Mouse (Mus musculus): ENCODE measurements at regions not wholly inside any gene's neighbourhood (a gene's known extent, or its start where the extent isn't known, plus 50 kb on each side); places are given as distances from the start of the nearest gene placed in this dataset.
A peak's percentile ranks its signal among the peaks of the same experiment; 100 is the strongest.

DNA sequence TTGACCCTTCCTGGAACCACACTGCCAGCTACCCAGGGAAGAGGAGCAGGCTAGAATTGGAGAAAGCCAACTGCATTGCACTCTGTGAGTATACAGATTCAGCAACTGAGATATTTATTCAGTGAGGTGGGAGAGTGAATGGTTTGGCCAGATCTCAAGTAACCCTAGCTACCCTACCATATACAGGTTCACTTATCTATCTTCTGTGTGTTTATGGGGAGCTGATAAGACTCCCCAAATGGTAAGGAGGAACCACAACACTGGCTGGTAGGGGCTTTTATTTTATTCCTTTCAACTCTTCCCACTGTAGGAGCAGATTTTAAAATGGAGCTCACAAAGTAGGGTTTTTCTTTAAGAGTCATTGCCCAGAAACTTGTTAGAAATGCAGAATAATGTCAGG lies 62.9 kb downstream of the Arrdc3 start:
- no peak for DNase-seq (ENCODE audit: low read depth, low spot score)

DNA sequence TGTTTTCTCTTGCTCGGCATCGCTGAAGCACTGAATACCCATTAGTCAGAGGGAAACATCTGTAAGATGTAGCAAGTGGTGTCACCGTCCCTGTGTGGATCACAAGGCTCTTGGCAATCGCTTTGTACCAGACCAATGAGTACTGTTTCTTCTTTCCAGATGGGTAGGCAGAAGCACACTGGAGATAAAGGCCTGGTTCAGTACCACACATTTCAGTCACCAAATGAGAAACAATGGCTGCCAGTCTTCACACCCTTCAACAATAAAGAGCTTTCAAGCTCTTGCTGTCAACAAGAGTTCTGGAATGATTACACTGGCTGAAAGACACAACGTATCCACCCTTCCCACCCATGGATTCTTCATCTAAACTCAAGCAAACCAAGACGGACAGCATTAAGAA lies 64.5 kb downstream of the Arrdc3 start:
- DNase-seq (ENCODE audit: low read depth, low spot score): no peak

DNA sequence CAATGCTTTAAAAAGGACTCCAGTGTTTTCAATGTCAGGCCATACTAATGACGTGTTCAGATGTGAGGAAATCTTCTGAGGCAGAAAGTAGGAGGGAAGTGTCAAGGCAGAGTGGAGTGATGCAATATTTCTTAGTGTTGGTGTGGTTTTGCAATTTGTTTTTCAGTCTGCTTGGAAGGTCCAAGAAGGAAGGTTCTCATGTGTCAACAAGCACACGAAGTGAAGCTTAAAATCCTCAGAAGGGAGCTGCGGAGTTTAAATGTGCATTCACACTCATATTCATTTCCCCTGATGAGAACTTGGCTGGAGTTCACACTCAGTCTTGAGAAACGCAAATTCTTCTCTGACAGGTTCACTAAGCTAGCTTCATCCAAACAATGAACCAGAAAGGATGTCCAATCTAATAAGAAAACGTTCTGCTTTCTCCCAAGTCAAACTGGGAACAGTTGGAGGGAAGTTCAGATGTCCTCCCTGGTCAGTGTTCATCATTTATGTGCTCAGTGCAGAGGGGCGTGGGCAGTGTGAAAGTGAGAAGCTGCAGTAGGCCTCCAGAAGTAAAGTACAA lies 66.0 kb downstream of the Arrdc3 start:
- DNase-seq (ENCODE audit: low read depth, low spot score): no peak

DNA sequence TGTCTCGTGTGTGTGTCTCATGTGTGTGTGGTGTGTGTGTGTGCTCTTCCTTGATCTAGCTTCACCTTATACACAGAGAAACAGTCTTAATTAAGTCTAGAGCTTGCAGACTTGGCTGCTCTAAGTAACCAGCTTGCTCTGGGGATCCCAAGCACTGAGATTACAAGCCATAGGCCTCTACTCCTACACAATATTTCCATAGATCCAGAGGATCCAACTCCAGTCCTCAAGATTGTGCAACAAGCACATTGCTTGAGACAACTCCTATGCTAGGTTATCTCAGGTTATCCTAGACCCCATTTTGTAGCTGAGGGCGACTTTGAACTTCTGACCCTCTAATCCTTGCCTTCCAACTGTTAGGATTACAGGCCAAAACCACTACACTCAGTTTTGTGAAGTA lies 67.1 kb downstream of the Arrdc3 start:
- DNase-seq (ENCODE audit: low read depth, low spot score): no peak

DNA sequence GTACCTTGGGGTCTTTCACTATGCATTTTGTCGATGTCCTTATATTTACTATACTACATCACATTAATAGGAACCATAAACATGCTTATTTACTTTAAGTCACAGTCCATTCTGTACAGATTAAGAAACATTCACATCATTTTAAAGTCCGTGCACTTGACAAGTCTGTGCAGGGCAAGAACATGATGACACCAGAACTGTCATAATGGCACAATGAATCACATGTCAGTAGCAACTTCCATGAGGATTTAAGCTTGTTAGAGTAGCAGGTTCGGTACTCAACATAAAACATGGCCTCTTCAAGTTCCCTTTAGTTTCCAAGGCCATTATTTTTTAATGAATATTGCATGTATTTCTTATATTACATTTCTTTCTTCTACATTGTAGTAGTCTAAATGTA lies 67.6 kb downstream of the Arrdc3 start:
- no peak for DNase-seq (ENCODE audit: low read depth, low spot score)

DNA sequence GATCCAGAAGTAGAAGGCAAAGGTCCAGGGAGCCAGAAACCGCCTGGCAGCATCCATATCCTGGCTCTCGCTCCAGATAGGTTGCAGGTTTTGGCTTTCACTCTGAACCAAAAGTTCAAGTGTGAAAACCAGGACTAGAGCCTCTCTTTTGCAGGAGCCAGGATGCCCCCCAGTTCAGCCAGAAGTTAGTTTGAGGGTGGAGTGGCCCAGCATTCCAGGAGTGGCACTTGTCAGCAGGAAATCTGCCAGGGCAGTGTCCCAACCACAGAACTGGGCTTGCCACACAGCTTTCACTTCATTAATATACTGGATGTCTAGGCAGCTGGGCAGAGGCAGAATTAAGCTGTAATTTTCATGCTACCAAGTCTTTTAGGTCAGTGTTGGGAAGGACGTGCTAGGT lies 68.1 kb downstream of the Arrdc3 start:
- no peak for DNase-seq (ENCODE audit: low read depth, low spot score)

DNA sequence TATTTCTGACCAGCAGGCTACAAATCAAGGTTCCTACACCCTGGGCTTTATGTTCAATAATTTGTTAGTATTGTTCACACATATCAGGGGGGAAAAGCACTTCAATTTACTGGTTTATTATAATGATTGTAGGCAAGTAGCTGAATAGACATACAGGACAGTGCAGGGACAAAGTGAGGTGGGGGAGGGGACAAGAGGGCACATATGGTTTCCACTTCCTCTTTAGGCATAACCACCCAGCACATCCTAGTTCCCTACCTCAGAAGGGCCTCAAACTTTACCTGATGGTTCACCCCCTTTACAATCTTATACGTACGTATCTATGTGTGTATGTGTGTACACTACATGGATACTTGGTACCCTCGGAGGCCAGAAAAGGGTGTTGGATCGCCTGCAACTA lies 69.7 kb downstream of the Arrdc3 start:
- DNase-seq (ENCODE audit: low read depth, low spot score): peak; percentile 72

DNA sequence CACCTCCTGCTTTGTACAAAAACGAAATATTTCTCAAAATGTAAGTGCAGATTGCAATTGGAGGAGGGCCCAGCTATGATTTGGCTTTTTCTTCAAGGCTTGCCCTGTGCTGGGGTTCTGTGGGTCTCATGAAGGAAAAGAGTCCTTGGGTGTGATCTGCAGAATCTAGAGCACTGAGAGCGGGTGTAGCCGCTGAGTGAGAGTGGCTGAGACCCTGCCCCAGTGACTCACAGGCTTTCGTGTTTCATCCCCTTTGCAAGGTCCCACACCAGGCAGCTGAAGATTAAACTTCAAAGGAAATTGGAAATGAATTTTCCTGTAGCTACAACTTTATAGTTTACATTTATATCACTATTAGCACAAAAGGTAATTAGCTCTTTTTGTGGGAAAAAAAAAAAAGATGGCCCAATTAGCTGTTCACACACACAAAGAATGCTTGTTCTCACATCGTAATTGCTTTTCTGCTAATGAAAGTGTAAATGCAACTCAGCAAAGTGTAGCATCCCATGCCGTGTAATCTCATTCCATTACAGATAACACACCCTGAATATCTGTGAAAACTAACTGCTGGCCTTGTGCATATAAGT lies 71.0 kb downstream of the Arrdc3 start:
- no peak for DNase-seq (ENCODE audit: low read depth, low spot score)

DNA sequence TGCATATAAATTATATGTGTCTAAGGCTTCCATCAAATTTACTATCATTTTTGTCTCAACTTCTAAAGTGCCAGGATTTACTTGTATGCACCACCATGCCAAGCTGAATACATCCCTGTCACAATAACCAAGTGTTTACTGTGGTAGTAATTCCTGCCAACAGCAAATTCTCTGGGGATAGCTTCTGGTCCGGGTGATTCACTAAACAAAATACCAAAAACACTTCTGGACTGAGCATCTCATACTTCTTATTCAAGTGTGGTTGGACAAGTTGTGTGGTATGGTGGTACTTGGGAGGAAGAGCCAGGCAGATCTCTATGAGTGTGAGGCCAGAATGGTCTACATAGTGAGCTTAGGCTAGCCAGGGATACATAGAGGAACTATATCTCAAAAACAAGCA lies 73.8 kb downstream of the Arrdc3 start:
- no peak for DNase-seq (ENCODE audit: low read depth, low spot score)

DNA sequence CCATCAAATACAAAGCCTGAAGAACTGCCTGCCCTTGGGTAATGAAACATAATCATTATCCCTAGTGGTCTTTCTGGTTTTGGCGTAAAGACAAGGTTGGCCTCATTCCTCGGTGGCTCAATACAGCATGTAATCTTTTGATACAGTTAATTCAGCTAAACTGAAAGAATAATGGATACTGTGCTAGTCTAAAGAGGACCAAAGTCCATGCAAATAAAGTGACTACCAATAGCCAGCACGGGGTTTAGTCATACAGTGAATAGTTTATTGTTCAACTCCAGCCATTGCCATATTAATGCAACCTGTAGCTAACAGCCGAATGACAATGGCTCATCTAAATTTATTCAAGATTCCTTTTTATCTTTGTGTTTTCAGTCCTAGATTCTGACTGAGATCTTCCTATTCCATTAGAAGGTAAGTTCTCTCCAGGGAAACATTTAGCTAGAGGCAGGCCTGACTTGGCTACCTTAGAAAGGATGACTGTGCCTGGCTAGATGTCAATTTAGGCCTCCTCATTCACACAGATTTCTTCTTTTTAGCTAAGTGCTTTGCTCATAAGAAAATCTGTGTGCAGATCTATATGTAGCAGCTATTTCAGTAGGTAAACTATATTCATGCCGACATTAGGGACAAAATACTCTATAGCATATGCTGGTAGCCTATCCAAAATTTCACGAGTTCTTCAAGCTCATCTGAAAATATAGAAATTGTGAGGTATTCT lies 74.4 kb downstream of the Arrdc3 start:
- no peak for DNase-seq (ENCODE audit: low read depth, low spot score)

DNA sequence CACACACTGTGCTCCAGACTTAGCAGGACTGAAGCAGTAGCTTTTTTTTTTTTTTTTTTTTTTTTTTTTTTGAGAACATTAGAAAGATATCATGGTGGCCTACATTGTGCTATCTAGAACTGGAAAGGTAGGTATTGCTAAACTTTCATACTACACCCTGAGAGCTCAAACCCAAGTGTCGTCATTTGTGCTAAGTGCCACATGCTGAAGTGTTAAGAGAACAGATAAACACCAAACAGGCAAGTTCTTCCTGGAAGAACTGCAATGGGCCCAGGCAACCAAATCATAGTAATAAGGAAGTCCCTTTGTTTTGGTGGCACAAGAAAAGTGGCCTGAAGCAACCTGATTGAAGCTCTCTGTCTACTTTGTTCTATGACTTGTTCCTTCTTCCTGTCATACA lies 76.6 kb downstream of the Arrdc3 start:
- DNase-seq (ENCODE audit: low read depth, low spot score): no peak

DNA sequence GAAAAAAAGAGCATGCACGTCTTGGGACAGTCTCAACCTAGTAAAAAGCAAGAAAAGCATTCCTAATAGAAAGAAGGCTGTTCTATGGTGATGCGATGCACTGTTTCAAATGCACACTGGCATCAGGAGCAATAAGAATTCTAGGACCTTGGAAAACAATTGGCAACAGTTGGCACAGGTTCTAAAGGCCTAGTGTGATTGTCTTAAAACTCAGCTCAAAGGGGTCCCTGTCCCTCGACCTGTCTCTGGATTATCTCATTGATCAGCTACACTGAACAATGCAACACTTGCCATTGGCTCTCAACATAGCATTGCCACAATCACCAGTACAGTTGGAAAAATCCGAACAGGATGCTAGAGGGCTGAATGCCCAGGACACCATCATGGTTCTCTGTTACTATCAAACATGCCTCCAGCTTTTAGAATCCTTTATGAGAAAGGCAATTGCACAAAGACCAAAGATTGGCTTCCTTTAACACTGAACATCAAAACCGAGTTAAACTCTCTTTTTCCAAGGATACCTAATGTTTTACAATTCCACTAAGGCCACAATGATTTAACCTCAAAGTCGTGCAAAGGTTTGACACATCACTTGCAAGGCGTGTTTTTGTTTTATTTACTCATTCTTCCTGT lies 78.9 kb downstream of the Arrdc3 start:
- no peak for DNase-seq (ENCODE audit: low read depth, low spot score)

DNA sequence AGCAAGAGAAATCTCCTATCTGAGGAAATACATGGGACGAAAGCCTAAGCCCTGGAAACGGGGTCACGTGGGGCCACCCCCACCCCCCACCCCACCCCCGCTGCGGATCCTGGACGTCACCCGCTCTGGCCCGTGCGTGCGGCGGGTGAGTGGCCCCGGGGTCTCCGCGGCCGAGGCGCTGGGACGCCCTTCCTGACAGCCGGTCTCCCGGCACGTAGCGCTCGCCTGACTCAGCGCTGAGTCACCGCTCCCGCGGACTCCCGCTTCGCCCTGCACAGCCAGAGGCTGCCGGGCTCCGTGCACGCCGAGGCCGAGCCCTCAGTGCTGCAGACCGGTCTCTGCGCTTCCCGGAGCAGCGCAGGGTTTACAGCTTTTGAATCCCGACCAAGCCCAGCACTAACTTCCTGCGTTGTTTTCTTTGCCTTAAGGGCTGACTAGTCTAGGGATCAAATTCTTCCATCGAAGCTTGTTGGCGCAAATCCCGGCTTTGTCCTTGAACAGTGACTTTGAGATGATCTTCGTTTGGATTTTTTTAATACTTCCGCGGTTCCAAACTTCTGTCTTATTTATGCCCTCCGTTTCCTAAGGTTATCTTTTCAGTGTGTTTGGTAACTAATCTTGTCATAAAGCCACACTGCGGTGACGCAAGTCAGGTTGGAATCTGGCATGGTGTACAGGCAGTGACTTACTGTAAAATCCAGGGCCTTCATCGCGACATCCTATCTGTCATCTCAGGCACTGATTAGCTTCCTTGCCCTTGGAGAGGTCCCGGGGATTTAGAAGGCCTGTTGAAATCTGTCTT lies 79.8 kb downstream of the Arrdc3 start:
- DNase-seq (ENCODE audit: low read depth, low spot score): no peak

DNA sequence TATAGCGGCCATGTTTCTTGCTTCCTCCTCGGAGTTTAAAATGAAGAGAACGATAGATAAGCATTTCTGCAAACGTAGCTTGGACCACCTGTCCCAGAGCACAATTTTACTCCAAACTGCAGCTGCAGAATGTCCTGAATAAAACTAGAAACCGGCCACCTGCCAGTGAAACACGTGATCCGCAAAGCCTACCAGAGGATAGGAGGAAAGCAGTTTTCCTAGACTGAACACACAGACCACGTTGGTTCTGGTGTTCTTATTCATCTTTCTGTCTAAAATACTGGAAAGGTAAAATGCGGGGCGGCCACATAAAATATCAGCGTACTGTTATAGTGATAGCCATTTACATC lies 80.4 kb downstream of the Arrdc3 start:
- DNase-seq (ENCODE audit: low read depth, low spot score): no peak

DNA sequence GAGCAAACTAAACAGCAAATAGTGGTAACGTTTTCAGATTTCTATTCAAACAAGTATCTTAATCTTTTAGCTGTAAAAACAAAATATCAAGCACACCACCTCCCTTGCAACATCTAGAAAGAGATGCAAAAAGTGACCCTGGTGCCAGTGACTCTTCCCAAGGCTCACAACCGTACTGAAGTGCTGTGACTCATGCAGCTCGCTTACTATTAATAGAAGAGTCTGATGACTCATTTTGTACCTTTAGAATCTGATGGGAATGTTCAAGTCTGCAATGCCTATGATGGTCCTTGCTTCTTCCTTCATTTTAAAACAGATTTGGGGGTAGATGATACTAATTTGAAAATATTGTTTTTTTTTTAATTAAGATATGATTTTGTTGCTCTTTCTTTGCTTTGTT lies 88.5 kb downstream of the Arrdc3 start:
- DNase-seq (ENCODE audit: low read depth, low spot score): no peak

DNA sequence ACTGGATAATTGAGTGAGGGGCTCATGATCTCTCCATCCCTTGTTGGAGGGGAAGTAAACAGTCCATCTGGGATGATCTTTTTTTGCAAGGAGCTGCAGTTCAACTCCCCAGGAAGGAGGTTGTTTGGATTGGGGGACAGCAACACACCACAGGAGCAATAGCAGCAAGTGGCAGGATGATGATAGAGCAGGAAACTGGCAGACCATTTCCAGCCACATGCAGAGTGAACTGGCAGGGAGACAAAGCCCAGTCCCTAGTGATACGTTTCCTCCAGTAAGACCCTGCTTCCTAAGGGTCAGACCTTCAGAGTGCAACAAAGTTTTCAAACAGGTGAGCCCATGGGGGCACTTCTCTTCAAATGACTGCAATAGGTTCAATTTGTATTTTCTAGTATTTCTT lies 91.2 kb downstream of the Arrdc3 start:
- DNase-seq (ENCODE audit: low read depth, low spot score): no peak

DNA sequence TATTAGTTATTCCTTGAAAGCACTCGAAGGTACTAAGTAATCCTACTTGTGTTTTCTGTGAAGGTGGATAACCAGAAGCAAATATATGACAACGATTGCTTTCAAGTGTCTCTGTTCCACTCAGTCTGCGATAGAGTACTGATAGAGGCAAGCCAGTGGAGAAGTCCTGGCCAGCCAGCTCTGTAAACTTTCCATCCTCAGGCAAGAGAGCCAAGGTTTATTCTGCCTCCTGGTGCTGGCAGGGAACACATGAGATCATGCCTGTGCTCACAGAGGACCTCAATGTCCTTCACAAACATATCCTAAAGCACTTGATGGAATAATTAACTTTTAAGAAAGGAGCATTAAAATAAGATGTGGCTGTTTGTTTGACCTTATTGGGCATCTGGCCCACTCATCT lies 94.1 kb downstream of the Arrdc3 start:
- no peak for DNase-seq (ENCODE audit: low read depth, low spot score)

DNA sequence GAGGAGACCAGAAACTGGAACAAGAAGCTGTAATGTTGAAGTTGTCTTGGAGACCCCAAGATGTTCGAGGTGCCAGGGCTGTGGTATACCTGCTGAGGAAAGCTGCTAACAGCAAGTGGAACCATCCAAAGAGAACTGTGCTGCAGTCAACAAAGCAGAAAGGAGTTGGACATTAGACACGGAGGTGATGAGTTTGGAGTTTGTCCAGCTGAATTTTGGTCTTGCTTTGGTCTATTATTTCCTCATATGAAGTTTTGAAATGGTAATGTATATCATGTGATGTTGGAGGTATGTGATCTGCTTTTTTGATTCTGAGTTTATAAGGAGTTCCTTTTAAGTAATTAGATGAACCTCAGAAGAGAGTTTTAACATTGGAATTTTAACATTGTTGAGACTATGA lies 98.0 kb downstream of the Arrdc3 start:
- no peak for DNase-seq (ENCODE audit: low read depth, low spot score)

DNA sequence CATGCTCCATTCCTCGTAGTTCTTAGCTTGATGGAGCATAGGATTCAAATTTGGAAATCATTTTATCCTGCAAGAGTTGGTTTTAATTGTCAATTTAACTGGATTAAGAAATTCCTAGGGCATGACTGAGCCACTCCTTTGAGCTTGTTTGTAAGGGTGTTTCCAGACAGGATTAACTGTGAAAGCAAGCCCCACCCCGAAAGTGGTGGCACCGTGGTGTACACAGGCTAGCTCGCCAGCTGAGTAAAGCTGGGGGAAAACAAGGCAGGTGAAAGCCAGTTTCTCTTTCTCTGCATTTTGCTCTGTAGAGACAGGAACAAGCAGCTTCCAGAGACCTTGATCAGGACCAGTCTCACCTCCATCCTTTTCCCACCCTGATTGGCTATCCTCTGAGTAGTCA lies 103.5 kb downstream of the Arrdc3 start:
- no peak for DNase-seq (ENCODE audit: low read depth, low spot score)

DNA sequence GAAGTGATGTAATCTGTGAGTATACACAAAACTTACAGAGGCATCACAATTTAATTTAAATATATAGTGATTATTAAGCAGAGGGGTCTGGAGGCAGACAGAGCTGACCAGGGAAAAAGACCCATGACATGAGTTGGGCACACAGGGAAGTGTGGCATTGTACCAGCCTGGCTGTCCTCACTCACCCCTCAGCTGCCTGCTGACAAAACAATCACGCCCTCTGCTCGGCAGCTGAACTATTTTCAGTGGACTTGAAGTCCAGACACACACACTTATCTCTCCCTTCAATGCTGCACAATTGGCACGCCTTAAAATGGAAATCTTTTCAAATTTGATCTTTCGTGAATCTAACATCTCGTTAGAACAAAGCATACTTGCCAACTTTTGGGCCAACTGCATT lies 106.6 kb downstream of the Arrdc3 start:
- no peak for DNase-seq (ENCODE audit: low read depth, low spot score)

DNA sequence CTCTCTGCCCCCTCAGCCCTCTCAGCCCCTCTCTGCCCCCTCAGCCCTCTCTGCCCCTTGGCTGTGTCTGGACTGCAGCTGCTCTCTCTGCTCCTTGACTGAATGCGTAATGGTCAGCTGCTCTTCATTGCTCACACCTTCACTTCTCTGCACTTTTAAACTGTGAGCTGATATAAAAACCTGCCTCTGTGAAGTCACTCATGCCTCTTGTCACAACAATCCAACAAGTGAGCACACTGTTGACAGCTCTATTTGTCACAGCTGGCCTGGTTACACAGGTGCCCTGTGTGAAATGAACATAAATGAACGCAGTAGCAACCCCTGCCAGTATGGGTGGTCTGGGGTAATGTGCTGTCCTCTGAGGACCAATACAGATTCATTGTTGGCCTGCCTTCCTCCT lies 109.2 kb downstream of the Arrdc3 start:
- DNase-seq (ENCODE audit: low read depth, low spot score): no peak

Data from A20 (cell line).